Mouse (Mus musculus) retina, postnatal 1 day (tissue): Measurements from ENCODE around the gene Hps6.
"Not testable (repeated sequence)": the region's sequence is repeated elsewhere in the genome, so short reads cannot be mapped to it uniquely, and the experiment has no call there.

ENCODE experiments used
- DNase-seq: peaks from one replicate; pipeline ENCODE4 v3.0.0-alpha.2; 2012

Gene Hps6

DNA sequence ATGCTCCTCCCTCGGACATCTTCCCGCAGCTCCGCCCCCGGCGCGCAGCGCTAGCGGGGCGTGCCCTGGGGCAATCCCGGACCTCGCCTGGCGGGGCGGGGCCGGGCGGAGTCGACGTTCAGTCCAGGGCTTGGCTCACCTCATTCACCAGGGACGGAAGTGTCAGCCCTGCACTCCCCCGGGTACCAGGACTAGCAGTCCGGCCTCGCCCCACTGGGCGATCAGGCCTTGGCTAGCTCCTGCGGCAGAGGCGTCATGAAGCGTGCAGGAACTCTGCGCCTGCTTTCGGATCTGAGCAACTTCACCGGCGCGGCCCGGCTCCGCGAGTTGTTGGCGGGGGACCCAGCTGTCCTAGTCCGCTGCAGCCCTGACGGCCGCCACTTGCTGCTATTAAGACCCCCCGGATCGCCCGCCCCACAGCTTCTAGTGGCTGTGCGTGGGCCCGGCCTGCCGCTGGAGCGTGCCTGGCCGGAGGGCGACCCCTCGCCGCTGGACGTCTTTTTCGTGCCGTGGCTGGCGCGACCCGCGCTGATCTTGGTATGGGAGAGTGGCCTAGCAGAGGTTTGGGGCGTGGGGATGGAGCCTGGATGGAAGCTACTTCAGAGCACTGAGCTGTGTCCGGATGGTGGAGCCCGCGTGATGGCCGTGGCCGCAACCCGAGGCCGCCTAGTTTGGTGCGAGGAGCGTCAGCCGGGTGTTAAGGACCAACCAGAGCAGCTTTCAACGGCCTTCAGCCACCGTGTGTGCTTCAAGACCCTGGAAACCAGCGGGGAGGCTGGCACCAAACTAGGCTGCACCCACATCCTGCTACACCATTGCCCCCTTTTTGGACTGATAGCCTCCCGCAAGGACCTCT, at the start of gene Hps6:
Gene Hps6, plus strand, starts transcription at position 138 of the 856 bp plus-strand sequence.
- peak; percentile 82 for DNase-seq

GRCm38 (mm10) chr19:45956736-45957135, 46.6 kb upstream of the Hps6 start:
- DNase-seq, result no peak

GRCm38 (mm10) chr19:45960770-45961169, 42.5 kb upstream of the Hps6 start:
- peak; percentile 70 for DNase-seq

DNA sequence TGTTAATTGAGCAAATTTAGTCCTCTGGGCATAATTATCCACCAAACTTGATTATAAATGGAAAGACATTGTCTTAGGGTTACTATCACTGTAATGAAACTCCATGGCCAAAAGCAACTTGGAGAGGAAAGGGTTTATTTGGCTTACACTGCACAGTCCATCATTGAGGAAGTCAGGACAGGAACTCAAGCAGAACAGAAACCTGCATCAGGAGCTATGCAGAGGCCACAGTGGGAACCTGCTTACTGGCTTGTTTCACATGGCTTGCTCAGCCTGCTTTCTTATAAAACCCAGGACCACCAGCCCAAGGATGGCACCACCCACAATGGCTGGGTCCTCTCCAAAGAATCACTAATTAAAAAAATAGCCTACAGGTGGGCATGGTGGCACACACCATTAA, 18.9 kb upstream of the Hps6 start:
- no peak for DNase-seq

- no peak for DNase-seq
Observed at GRCm38 (mm10) chr19:45988238-45988637, 15.1 kb upstream of the Hps6 start.

DNA sequence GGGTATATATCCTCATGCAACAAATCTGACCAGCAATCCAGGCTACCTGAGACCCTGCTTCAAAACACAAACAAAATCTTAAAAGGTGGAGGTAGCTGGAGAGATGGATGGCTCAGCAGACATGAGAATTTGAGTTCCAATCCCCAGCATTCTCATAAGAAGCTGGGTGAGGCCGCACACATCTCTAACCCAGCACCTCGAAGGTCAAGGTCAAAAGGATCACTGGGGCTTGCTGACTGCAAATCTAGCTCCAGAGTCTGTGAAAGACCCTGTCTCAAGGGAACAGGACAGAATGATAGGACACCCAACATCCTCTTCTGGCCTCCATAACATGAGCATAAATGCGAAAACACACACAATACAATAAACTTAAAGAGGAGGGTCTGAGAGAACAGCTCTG, 12.1 kb upstream of the Hps6 start:
- no peak for DNase-seq

- DNase-seq, result not testable (repeated sequence)
Observed at GRCm38 (mm10) chr19:45993441-45993840, 9.9 kb upstream of the Hps6 start.

DNA sequence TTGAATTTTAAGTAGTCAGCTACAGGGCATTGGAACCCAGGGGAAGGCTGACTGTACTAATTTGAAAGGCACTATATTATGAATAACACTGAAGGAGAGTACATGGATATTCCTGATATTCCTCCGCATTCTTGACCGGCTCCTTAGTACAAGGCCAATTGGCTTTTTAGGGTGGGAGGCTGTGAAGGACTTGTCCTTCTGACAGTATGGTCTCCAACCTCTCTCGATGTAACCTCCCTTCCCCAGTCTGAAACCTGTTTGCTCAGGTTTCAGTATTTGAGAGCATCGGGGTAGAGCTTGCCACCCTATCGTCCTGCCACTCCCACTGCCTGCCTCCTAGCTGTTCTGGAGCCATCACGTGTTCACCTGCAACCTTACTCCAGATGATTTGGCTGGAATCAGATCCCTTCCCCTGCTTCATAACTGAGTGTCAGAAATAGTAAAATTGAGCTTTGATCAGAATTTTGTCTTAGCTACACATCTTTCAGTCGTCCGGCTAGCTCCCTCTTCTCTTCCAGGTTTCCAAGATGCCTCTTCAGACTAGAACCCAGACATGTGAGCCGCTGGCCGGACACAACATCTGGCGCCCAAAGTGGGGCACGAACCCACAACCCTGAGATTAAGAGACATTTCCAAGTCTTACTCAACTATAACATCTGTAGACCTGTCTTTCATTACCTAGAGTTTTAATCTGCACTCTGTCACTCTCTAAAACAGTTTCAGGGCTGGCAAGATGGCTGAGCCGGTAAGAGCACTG, 9.1 kb upstream of the Hps6 start:
- no peak for DNase-seq

- DNase-seq, result no peak
Observed at GRCm38 (mm10) chr19:45997365-45997764, 5.9 kb upstream of the Hps6 start.

DNA sequence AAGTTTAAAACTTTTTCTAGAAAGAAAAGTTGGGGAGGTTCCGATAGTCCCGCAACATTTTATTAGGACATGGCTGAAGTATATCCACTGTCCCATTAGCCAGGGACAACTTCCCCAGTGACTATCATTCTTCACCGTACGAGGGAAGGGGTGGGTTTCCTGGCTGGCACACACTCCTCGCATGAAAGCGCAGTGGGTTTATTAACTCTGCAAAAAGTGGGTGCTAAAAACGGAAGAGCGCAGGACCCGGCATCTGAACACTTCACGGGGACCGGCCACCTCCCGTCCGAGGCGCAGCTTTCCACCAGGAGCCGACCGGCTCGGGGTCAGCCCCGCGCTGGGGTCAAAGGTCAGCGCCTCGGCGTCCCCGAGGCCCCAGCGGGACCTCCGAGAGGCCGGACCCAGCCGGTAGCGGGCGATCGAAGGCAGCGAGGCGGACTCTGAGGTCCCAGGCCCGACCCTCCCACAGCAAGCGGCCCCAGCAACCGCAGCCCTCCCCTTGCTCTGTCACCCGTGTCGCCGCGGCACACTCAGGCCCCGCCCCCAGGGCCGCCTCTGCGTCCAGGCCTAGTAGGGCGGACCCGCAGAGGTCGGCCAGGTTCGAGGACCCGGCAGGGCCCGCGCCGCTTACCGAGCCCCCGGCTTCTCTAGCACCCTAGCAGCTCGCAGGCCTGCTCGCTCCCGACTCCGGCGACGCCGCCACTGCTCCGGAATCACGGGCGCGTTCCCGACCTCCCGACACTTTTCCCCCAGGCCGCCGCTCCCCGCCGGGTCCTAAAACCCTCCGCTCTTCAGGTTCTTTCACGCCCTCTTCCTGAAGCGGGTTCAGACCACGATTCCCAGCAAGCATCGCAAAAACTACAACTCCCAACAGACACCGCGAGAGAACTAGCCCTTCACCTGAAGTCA, 5.3 kb upstream of the Hps6 start, which contains the start of gene Armh3:
Gene Armh3, minus strand, starts transcription at position 704 of the 909 bp plus-strand sequence.
- peak; percentile 97 for DNase-seq

GRCm38 (mm10) chr19:45998694-45999217, 4.6 kb upstream of the Hps6 start:
- no peak for DNase-seq

DNA sequence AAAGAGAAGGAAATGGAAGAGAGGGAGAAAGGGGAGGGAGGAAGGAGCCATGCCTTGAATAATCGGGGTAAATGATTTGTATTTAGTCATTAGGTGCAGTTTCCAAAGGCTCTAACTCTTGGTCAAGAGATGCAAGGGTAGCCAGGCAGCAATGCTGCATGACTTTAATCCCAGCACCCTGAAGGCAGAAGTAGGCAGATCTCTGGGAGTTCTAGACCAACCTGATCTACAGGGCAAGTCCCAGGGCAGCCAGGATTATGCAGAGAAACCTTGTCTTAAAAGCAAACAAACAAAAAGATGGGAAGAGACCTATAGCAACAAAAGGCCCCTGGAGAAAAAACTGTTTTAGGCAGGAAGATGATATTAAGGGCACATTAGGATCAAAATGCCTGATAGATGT, 3.9 kb upstream of the Hps6 start:
- DNase-seq, result no peak

DNA sequence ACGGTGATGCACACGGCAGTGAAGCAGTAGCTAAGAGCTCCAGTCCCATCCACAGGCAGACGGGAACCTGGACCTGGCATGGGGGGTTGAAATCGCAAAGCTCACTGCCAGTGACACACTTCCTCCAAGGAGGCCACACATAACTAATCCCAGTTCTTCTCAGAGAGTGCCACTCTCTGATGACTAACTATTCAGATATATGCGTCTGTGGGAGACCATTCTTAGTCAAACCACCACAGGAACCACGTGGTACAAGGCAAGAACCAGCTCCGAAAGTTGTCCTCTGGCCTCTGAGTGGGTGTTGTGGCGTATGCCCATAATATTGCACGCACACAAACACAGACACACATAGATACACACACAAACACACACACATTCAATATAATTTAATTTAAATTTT, 1.0 kb upstream of the Hps6 start:
- no peak for DNase-seq

DNA sequence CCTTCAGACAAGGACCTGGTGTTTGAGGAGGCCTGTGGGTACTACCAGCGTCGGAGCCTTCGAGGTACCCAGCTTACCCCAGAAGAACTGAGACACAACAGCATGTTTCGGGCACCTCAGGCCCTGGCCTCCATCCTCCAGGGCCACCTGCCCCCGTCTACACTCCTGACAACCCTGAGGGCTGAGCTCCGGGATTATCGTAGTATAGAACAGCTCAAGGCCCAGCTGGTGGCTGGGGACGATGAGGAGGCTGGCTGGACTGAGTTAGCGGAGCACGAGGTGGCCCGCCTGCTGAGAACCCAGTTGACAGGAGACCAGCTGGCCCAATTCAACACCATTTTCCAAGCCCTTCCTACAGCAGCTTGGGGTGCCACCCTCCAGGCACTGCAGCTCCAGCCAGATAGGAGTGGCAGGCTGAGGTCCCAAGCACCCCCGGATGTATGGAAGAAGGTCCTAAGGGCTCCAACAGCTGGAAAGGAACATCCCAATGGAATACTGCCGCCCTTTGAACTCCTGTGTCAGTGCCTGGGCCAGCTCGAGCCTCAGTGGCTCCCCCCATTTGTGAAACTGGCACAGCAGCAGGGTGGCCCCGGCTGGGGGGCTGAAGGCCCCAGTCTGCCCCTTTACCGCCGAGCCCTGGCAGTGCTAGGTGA, 1.6 kb downstream of the Hps6 start:
- DNase-seq, result peak; percentile 53

DNA sequence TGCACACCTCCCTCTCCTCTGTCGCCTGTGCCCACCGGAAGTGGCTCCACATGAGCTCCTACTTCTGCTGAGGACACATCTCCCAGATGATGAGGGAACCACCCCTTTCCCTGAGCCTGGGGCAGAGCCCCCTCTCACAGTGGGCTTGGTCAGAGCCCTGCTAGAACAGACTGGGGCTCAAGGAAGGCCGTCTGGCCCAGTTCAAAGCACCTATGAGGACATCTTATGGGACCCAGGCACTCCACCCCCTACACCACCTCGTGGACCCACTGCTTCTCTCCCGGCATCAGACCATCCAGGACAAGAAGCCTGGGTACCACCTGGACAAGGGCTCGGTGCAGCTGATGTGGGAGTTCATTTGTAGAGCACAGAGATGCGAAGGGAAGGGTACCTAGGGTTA, 2.4 kb downstream of the Hps6 start:
- no peak for DNase-seq

DNA sequence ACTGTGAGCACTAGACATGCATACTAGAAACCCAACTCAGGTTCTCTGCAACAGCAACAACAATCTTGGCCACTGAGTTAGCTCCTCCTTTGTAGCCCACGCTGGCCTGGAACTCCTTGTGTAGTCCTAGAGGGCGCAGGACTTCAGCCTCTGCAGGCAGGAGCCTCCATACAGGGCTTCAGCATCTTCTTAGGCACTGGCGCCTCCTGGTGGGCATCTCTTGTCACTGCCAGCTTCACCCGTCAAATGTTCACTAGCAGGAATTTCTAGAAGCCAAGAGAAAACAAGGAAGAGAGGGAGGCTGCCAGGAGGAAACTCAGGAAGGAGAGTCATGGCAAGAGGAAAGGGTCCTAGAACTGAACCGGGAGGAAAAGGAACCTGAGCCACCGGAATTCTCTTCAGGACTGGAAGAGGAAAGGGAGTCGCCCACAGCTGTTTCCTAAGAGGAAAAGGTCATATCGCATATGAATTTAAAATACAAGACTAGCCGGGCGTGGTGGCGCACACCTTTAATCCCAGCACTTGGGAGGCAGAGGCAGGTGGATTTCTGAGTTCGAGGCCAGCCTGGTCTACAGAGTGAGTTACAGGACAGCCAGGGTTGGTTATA, 11.4 kb downstream of the Hps6 start:
- DNase-seq, result peak; percentile 93

- peak; percentile 59 for DNase-seq
Observed at GRCm38 (mm10) chr19:46016023-46016422, 12.7 kb downstream of the Hps6 start.

- DNase-seq, result no peak
Observed at GRCm38 (mm10) chr19:46024959-46025358, 21.7 kb downstream of the Hps6 start.

DNA sequence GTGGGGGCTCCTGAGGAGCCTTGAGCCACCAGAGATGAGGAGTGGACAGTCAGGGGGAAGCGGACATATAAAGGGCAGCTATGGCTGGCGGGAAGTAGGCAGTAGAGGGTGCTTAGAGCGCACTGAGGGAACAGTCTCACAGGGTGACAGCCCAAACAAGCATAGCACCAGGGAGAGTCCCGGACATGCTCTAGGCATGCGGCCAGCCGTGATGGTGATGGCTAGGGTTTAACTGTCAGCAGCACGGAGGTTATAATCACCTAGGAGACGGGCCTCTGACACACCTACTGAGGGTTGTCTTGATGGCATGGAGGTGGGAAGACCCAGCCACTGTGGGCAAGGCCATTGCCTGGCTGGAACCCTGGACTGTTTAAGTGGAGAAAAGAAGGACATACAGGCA, 23.3 kb downstream of the Hps6 start:
- no peak for DNase-seq

GRCm38 (mm10) chr19:46028747-46029320, 25.5 kb downstream of the Hps6 start:
- peak; percentile 45 for DNase-seq

- no peak for DNase-seq
Observed at GRCm38 (mm10) chr19:46029652-46030051, 26.3 kb downstream of the Hps6 start.
